Mouse (Mus musculus): ENCODE results near the gene Lbhd1. TPM values are rescaled to one million over a fixed set of nuclear protein-coding genes. Genes with fewer than 3 reads are reported as not detected.
A peak's percentile ranks its signal among the peaks of the same experiment; 100 is the strongest.

Lbhd1 gene
- polyA plus RNA-seq, 1 experiment from 2014 or later = 59.1 TPM

GRCm38 (mm10) chr19:8844371-8845129 lies 39.0 kb upstream of the Lbhd1 start:
- 60% methylated on average over 5 of the region's 5 CpGs for WGBS
- no peak overlapping the region for H3K27ac ChIP-seq (ENCODE audit: low read depth, low read length)
- H3K9me3 ChIP-seq (replicated peaks; ENCODE audit: control insufficient read depth, low read length) = no peaks in the 10 kb centered on the region
- H3K4me2 ChIP-seq (ENCODE audit: low read length) = no peak overlapping the region
- DNase-seq (ENCODE audit: low spot score) (peak; percentile 89), ATAC-seq (no peak)
- no peak overlapping the region for H3K9ac ChIP-seq (ENCODE audit: low read length)
- H3K27me3 ChIP-seq (replicated peaks; ENCODE audit: control insufficient read depth, insufficient read depth, low read length) = no peaks in the 10 kb centered on the region
- no peak overlapping the region for H3K4me3 ChIP-seq (ENCODE audit: low read depth, low read length)
- H3K4me1 ChIP-seq (ENCODE audit: control insufficient read depth, insufficient read depth, low read length) = peaks cover 11% of the 10 kb centered on the region
- H3K36me3 ChIP-seq (ENCODE audit: control insufficient read depth, insufficient read depth, low read length) = peaks cover 67% of the 10 kb centered on the region

- WGBS = 81% methylated on average over 5 of the region's 5 CpGs
- ATAC-seq (no peak), DNase-seq (ENCODE audit: low spot score) (no peak)
- H3K9me3 ChIP-seq (replicated peaks; ENCODE audit: control insufficient read depth, low read length) = no peaks in the 10 kb centered on the region
- H3K4me3 ChIP-seq (ENCODE audit: low read depth, low read length) = no peak overlapping the region
- peaks cover 52% of the 10 kb centered on the region for H3K36me3 ChIP-seq (ENCODE audit: control insufficient read depth, insufficient read depth, low read length)
- H3K9ac ChIP-seq (ENCODE audit: low read length) = no peak overlapping the region
- H3K4me1 ChIP-seq (ENCODE audit: control insufficient read depth, insufficient read depth, low read length) = no peaks in the 10 kb centered on the region
- H3K27ac ChIP-seq (ENCODE audit: low read depth, low read length) = no peak overlapping the region
- no peaks in the 10 kb centered on the region for H3K27me3 ChIP-seq (replicated peaks; ENCODE audit: control insufficient read depth, insufficient read depth, low read length)
- H3K4me2 ChIP-seq (ENCODE audit: low read length) = no peak overlapping the region
These were observed 35.2 kb upstream of the Lbhd1 start for GRCm38 (mm10) chr19:8848356-8848755.

DNA sequence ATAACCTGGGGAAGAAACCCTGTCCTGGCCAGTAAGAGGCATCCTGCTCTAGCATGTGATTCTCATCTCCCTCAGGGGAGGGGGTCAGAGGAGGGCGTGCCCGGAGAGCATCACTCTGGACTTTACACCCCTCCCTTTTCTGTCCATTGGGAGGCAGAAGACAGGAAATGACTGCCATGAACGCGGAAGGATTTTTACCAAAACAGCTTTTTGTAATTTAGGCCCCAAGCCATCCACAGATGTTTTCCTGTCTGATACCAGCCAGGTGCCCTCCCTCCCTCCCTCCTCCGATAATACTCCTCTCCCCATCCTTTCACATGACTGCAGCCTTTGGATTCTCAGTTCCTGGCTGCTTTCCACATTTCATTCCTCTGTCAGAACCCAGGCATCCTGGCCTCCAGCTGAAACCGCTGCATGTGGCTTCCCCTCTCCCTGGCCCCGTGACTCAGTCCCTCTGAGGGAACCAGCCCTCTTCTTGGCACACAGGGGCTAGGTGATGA lies 33.1 kb upstream of the Lbhd1 start, which contains the start of gene Lrrn4cl:
TSS of gene Lrrn4cl (plus strand) at position 367 of the 500 bp plus-strand sequence.
- WGBS = 46% methylated on average over 7 of the region's 7 CpGs

GRCm38 (mm10) chr19:8851639-8852038 lies 31.9 kb upstream of the Lbhd1 start:
- ATAC-seq = no peak
- H3K27me3 ChIP-seq (replicated peaks; ENCODE audit: control insufficient read depth, insufficient read depth, low read length) = no peaks in the 10 kb centered on the region
- H3K27ac ChIP-seq (ENCODE audit: low read depth, low read length) = no peak overlapping the region
- H3K9me3 ChIP-seq (replicated peaks; ENCODE audit: control insufficient read depth, low read length) = no peaks in the 10 kb centered on the region
- H3K36me3 ChIP-seq (ENCODE audit: control insufficient read depth, insufficient read depth, low read length) = peaks cover 24% of the 10 kb centered on the region
- DNase-seq (ENCODE audit: low spot score) = no peak
- H3K4me2 ChIP-seq (ENCODE audit: low read length) = no peak overlapping the region
- WGBS = 58% methylated on average over 7 of the region's 7 CpGs
- no peak overlapping the region for H3K9ac ChIP-seq (ENCODE audit: low read length)
- H3K4me1 ChIP-seq (ENCODE audit: control insufficient read depth, insufficient read depth, low read length) = no peaks in the 10 kb centered on the region
- H3K4me3 ChIP-seq (ENCODE audit: low read depth, low read length) = no peak overlapping the region

More for the DNA sequence above, 33.1 kb upstream of the Lbhd1 start, which contains the start of gene Lrrn4cl:
- Histone ChIP-seq H3K27ac (ENCODE audit: low read depth, low read length) (no peak within 1 kb of the TSS), H3K9me3 (replicated peaks; ENCODE audit: control insufficient read depth, low read length) (no peaks in the 10 kb centered on the region), H3K36me3 (ENCODE audit: control insufficient read depth, insufficient read depth, low read length) (peaks cover 36% of the 10 kb centered on the region), H3K9ac (ENCODE audit: low read length) (0 out of 2 replicates have a peak within 1 kb of the TSS, but pooled peaks have one; percentile 17), H3K4me1 (ENCODE audit: control insufficient read depth, insufficient read depth, low read length) (no peaks in the 10 kb centered on the region), H3K27me3 (replicated peaks; ENCODE audit: control insufficient read depth, insufficient read depth, low read length) (no peaks in the 10 kb centered on the region), H3K4me3 (ENCODE audit: low read depth, low read length) (no peak within 1 kb of the TSS), H3K4me2 (ENCODE audit: low read length) (no peak within 1 kb of the TSS)
- DNase-seq (ENCODE audit: low spot score) (no peak), ATAC-seq (no peak)

GRCm38 (mm10) chr19:8852236-8852928 lies 31.1 kb upstream of the Lbhd1 start:
- no peaks in the 10 kb centered on the region for H3K9me3 ChIP-seq (replicated peaks; ENCODE audit: control insufficient read depth, low read length)
- no peak for DNase-seq (ENCODE audit: low spot score)
- no peak for ATAC-seq
- H3K27ac ChIP-seq (ENCODE audit: low read depth, low read length) = no peak overlapping the region
- peaks cover 17% of the 10 kb centered on the region for H3K36me3 ChIP-seq (ENCODE audit: control insufficient read depth, insufficient read depth, low read length)
- H3K9ac ChIP-seq (ENCODE audit: low read length) = no peak overlapping the region
- WGBS = 68% methylated on average over 10 of the region's 10 CpGs
- H3K4me2 ChIP-seq (ENCODE audit: low read length) = no peak overlapping the region
- H3K27me3 ChIP-seq (replicated peaks; ENCODE audit: control insufficient read depth, insufficient read depth, low read length) = no peaks in the 10 kb centered on the region
- H3K4me3 ChIP-seq (ENCODE audit: low read depth, low read length) = no peak overlapping the region
- H3K4me1 ChIP-seq (ENCODE audit: control insufficient read depth, insufficient read depth, low read length) = no peaks in the 10 kb centered on the region

- Histone ChIP-seq H3K4me3 (ENCODE audit: low read depth, low read length) (no peak overlapping the region), H3K27ac (ENCODE audit: low read depth, low read length) (no peak overlapping the region), H3K9ac (ENCODE audit: low read length) (no peak overlapping the region), H3K36me3 (ENCODE audit: control insufficient read depth, insufficient read depth, low read length) (peaks cover 11% of the 10 kb centered on the region), H3K9me3 (replicated peaks; ENCODE audit: control insufficient read depth, low read length) (no peaks in the 10 kb centered on the region), H3K4me2 (ENCODE audit: low read length) (no peak overlapping the region), H3K4me1 (ENCODE audit: control insufficient read depth, insufficient read depth, low read length) (no peaks in the 10 kb centered on the region), H3K27me3 (replicated peaks; ENCODE audit: control insufficient read depth, insufficient read depth, low read length) (no peaks in the 10 kb centered on the region)
- WGBS = 88% methylated on average over 3 of the region's 3 CpGs
- DNase-seq (ENCODE audit: low spot score) (no peak), ATAC-seq (no peak)
These were observed 30.4 kb upstream of the Lbhd1 start for GRCm38 (mm10) chr19:8853117-8853516.

DNA sequence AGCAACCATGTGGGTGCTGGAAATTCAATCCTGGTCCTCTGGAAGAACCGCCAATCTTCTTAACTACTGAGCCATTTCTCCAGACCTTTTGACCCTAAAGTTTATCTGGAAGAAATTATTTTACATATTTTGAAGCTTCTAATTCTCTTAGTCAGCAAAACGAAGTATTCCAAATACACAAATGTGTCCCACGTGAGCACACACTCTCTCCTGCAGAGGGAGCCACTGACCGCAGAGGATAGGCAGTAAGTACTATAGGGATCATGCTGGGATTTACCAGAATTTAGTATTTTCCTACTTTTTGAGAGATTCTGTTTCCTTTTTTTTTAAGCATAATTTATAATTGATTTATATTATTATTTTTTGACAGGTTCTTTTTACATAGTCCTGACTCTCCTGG lies 25.8 kb upstream of the Lbhd1 start:
- no peak overlapping the region for H3K9ac ChIP-seq (ENCODE audit: low read length)
- no peaks in the 10 kb centered on the region for H3K4me1 ChIP-seq (ENCODE audit: control insufficient read depth, insufficient read depth, low read length)
- no peak for ATAC-seq
- H3K36me3 ChIP-seq (ENCODE audit: control insufficient read depth, insufficient read depth, low read length) = no peaks in the 10 kb centered on the region
- H3K4me2 ChIP-seq (ENCODE audit: low read length) = no peak overlapping the region
- 59% methylated on average over 4 of the region's 4 CpGs for WGBS
- H3K27me3 ChIP-seq (replicated peaks; ENCODE audit: control insufficient read depth, insufficient read depth, low read length) = no peaks in the 10 kb centered on the region
- DNase-seq (ENCODE audit: low spot score) = peak; percentile 51
- H3K9me3 ChIP-seq (replicated peaks; ENCODE audit: control insufficient read depth, low read length) = no peaks in the 10 kb centered on the region
- H3K4me3 ChIP-seq (ENCODE audit: low read depth, low read length) = no peak overlapping the region
- H3K27ac ChIP-seq (ENCODE audit: low read depth, low read length) = no peak overlapping the region

GRCm38 (mm10) chr19:8859018-8859417 lies 24.5 kb upstream of the Lbhd1 start:
- Histone ChIP-seq H3K4me3 (ENCODE audit: low read depth, low read length) (no peak overlapping the region), H3K4me1 (ENCODE audit: control insufficient read depth, insufficient read depth, low read length) (no peaks in the 10 kb centered on the region), H3K4me2 (ENCODE audit: low read length) (no peak overlapping the region), H3K9me3 (replicated peaks; ENCODE audit: control insufficient read depth, low read length) (no peaks in the 10 kb centered on the region), H3K27ac (ENCODE audit: low read depth, low read length) (no peak overlapping the region), H3K36me3 (ENCODE audit: control insufficient read depth, insufficient read depth, low read length) (no peaks in the 10 kb centered on the region), H3K9ac (ENCODE audit: low read length) (no peak overlapping the region), H3K27me3 (replicated peaks; ENCODE audit: control insufficient read depth, insufficient read depth, low read length) (no peaks in the 10 kb centered on the region)
- 8% methylated on average over 1 of the region's 1 CpGs for WGBS
- no peak for ATAC-seq
- peak; percentile 45 for DNase-seq (ENCODE audit: low spot score)

DNA sequence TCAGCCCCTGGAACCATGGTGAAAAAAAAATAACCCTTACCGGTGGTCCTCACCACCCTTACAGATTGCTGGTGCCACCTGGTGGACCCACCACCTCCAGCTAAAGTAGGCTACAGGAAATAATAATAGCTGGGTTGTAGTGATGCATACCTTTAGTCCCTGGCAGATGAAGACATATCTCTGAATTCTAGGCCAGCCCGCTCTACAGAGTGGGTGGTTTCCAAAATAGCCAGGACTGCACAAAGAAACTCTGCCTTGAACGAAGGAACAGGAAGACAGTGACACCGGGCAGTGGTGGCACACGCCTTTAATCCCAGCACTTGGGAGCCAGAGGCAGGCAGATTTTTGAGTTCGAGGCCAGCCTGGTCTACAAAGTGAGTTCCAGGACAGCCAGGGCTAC lies 19.3 kb upstream of the Lbhd1 start:
- no peaks in the 10 kb centered on the region for H3K9me3 ChIP-seq (replicated peaks; ENCODE audit: control insufficient read depth, low read length)
- no peak overlapping the region for H3K4me2 ChIP-seq (ENCODE audit: low read length)
- H3K9ac ChIP-seq (ENCODE audit: low read length) = no peak overlapping the region
- ATAC-seq (no peak), DNase-seq (ENCODE audit: low spot score) (no peak)
- H3K36me3 ChIP-seq (ENCODE audit: control insufficient read depth, insufficient read depth, low read length) = no peaks in the 10 kb centered on the region
- WGBS = 86% methylated on average over 6 of the region's 6 CpGs
- H3K27ac ChIP-seq (ENCODE audit: low read depth, low read length) = no peak overlapping the region
- no peaks in the 10 kb centered on the region for H3K4me1 ChIP-seq (ENCODE audit: control insufficient read depth, insufficient read depth, low read length)
- no peaks in the 10 kb centered on the region for H3K27me3 ChIP-seq (replicated peaks; ENCODE audit: control insufficient read depth, insufficient read depth, low read length)
- no peak overlapping the region for H3K4me3 ChIP-seq (ENCODE audit: low read depth, low read length)
